Mouse (Mus musculus) layer of hippocampus, adult 9-10 months (tissue): Measurements from ENCODE around the gene Ap4s1.

Experiments used
- DNase-seq: peaks from one replicate; pipeline ENCODE4 v3.0.0; 2022; ENCODE audit warnings: low spot score

The Ap4s1 gene

GRCm38 (mm10) chr12:51784842-51785241, 94.0 kb downstream of the Ap4s1 start:
- DNase-seq = no peak
